Mouse (Mus musculus): ENCODE measurements around the gene Gm49361. TPM values are rescaled to one million over a fixed set of nuclear protein-coding genes. Genes with fewer than 3 reads are reported as not detected.

Gene Gm49361
- total and polyA plus RNA-seq, 2 experiments from 2014 or later = not detected

GRCm38 (mm10) chr14:57716601-57717245 is 29.2 kb downstream of the Gm49361 start:
- Histone ChIP-seq H3K27ac (ENCODE audit: low read depth) (no peak overlapping the region), H3K9me3 (replicated peaks; ENCODE audit: control insufficient read depth, low read length) (no peaks in the 10 kb centered on the region), H3K9ac (replicated peaks; ENCODE audit: low read depth, low read length) (no peak overlapping the region), H3K36me3 (replicated peaks; ENCODE audit: control insufficient read depth, insufficient read depth, low read length) (peaks cover 15% of the 10 kb centered on the region), H3K4me2 (ENCODE audit: low read depth, low read length) (no peak overlapping the region), H3K4me3 (ENCODE audit: low read depth, low read length) (no peak overlapping the region), H3K27me3 (ENCODE audit: control insufficient read depth, insufficient read depth, low read length) (no peaks in the 10 kb centered on the region), H3K4me1 (ENCODE audit: control insufficient read depth, insufficient read depth) (peaks cover 4% of the 10 kb centered on the region; the same call in 1 of the 2 replicates)
- WGBS = 86% methylated on average over 4 of the region's 4 CpGs
- DNase-seq (ENCODE audit: low spot score) (no peak), ATAC-seq (ENCODE audit: insufficient read depth, low read depth) (no peak)
- TF ChIP-seq CTCF (IDR thresholded peaks at IDR 0.05; ENCODE audit: low read depth) = no peak
- TF ChIP-seq EP300 (IDR thresholded peaks at IDR 0.05; ENCODE audit: low read depth) = no peak

- peaks cover 25% of the 10 kb centered on the region for H3K4me1 ChIP-seq (ENCODE audit: control insufficient read depth, insufficient read depth)
- no peaks in the 10 kb centered on the region for H3K27me3 ChIP-seq (ENCODE audit: control insufficient read depth, insufficient read depth, low read length)
- no peak for ATAC-seq (ENCODE audit: insufficient read depth, low read depth)
- peaks cover 13% of the 10 kb centered on the region for H3K36me3 ChIP-seq (replicated peaks; ENCODE audit: control insufficient read depth, insufficient read depth, low read length)
- H3K4me2 ChIP-seq (ENCODE audit: low read depth, low read length) = no peak overlapping the region
- H3K27ac ChIP-seq (ENCODE audit: low read depth) = no peak overlapping the region
- no peak overlapping the region for H3K9ac ChIP-seq (replicated peaks; ENCODE audit: low read depth, low read length)
- TF ChIP-seq EP300 (IDR thresholded peaks at IDR 0.05; ENCODE audit: low read depth) = no peak
- no peak for TF ChIP-seq CTCF (IDR thresholded peaks at IDR 0.05; ENCODE audit: low read depth)
- no peaks in the 10 kb centered on the region for H3K9me3 ChIP-seq (replicated peaks; ENCODE audit: control insufficient read depth, low read length)
- WGBS = 88% methylated on average over 1 of the region's 1 CpGs
- DNase-seq (ENCODE audit: low spot score) = no peak
- no peak overlapping the region for H3K4me3 ChIP-seq (ENCODE audit: low read depth, low read length)
These were observed 33.0 kb downstream of the Gm49361 start for GRCm38 (mm10) chr14:57712884-57713283.

DNA sequence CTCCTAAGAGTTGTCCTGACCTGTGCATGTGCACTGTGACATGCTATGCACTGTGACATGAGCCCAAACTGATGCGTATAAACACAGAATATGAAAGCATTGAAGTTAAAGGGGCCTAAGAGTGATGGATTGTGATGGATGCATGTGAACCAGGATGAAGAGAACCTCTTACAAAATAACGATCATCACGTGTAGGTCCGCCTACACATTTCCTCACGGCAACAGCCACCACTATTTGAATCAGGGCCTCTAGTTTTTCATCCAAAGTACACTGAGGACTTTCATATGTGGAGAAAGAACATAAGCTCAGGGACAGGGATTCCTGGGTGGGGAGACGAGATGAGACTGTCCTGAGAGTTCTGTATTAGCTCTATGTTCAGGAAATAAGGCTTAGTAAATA is 34.8 kb downstream of the Gm49361 start:
- H3K4me2 ChIP-seq (ENCODE audit: low read depth, low read length) = no peak overlapping the region
- 70% methylated on average over 6 of the region's 6 CpGs for WGBS
- no peaks in the 10 kb centered on the region for H3K9me3 ChIP-seq (replicated peaks; ENCODE audit: control insufficient read depth, low read length)
- no peak for TF ChIP-seq EP300 (IDR thresholded peaks at IDR 0.05; ENCODE audit: low read depth)
- no peak for TF ChIP-seq CTCF (IDR thresholded peaks at IDR 0.05; ENCODE audit: low read depth)
- H3K27me3 ChIP-seq (ENCODE audit: control insufficient read depth, insufficient read depth, low read length) = no peaks in the 10 kb centered on the region
- peaks cover 5% of the 10 kb centered on the region; the same call in 1 of the 2 replicates for H3K36me3 ChIP-seq (replicated peaks; ENCODE audit: control insufficient read depth, insufficient read depth, low read length)
- H3K4me1 ChIP-seq (ENCODE audit: control insufficient read depth, insufficient read depth) = peaks cover 40% of the 10 kb centered on the region
- H3K27ac ChIP-seq (ENCODE audit: low read depth) = no peak overlapping the region
- no peak overlapping the region for H3K4me3 ChIP-seq (ENCODE audit: low read depth, low read length)
- DNase-seq (ENCODE audit: low spot score) (no peak), ATAC-seq (ENCODE audit: insufficient read depth, low read depth) (no peak)
- H3K9ac ChIP-seq (replicated peaks; ENCODE audit: low read depth, low read length) = no peak overlapping the region

DNA sequence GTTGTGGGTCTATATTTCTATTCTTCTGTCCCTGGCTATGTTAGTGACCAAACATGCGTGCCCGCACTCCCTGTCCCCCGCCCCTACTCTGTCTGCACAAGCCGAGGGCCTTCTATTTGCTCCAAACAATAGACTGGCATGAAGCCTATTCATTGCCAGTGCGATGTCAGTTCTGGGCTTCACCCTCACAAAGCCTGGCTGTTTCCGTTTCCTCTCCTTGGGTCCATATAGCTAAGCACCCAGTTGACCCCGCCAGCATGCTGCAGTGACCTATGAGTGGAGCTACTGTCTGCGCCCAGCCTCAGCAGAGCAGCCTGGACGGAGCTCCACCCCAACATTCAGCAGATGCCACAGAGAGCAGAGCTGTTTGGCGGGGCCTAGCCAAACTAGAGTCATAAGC is 36.7 kb downstream of the Gm49361 start:
- no peak overlapping the region for H3K4me3 ChIP-seq (ENCODE audit: low read depth, low read length)
- H3K4me1 ChIP-seq (ENCODE audit: control insufficient read depth, insufficient read depth) = peaks cover 40% of the 10 kb centered on the region
- ATAC-seq (ENCODE audit: insufficient read depth, low read depth) = peak; percentile 82
- peaks cover 19% of the 10 kb centered on the region for H3K36me3 ChIP-seq (replicated peaks; ENCODE audit: control insufficient read depth, insufficient read depth, low read length)
- H3K27ac ChIP-seq (ENCODE audit: low read depth) = peak overlapping the region; percentile 86
- WGBS = 27% methylated on average over 10 of the region's 10 CpGs
- DNase-seq (ENCODE audit: low spot score) = peak; percentile 80
- H3K9ac ChIP-seq (replicated peaks; ENCODE audit: low read depth, low read length) = 0 out of 2 replicates have a peak overlapping the region, but pooled peaks have one; percentile 39
- no peak for TF ChIP-seq CTCF (IDR thresholded peaks at IDR 0.05; ENCODE audit: low read depth)
- TF ChIP-seq EP300 (IDR thresholded peaks at IDR 0.05; ENCODE audit: low read depth) = no peak
- H3K4me2 ChIP-seq (ENCODE audit: low read depth, low read length) = peak overlapping the region; percentile 40
- no peaks in the 10 kb centered on the region for H3K27me3 ChIP-seq (ENCODE audit: control insufficient read depth, insufficient read depth, low read length)
- H3K9me3 ChIP-seq (replicated peaks; ENCODE audit: control insufficient read depth, low read length) = no peaks in the 10 kb centered on the region

GRCm38 (mm10) chr14:57708580-57708979 is 37.3 kb downstream of the Gm49361 start:
- Histone ChIP-seq H3K36me3 (replicated peaks; ENCODE audit: control insufficient read depth, insufficient read depth, low read length) (peaks cover 23% of the 10 kb centered on the region), H3K4me1 (ENCODE audit: control insufficient read depth, insufficient read depth) (peaks cover 40% of the 10 kb centered on the region), H3K4me2 (ENCODE audit: low read depth, low read length) (peak overlapping the region; percentile 40), H3K27ac (ENCODE audit: low read depth) (peak overlapping the region; percentile 86), H3K27me3 (ENCODE audit: control insufficient read depth, insufficient read depth, low read length) (no peaks in the 10 kb centered on the region), H3K9me3 (replicated peaks; ENCODE audit: control insufficient read depth, low read length) (no peaks in the 10 kb centered on the region), H3K4me3 (ENCODE audit: low read depth, low read length) (no peak overlapping the region), H3K9ac (replicated peaks; ENCODE audit: low read depth, low read length) (no peak overlapping the region)
- WGBS = 43% methylated on average over 7 of the region's 7 CpGs
- ATAC-seq (ENCODE audit: insufficient read depth, low read depth) (no peak), DNase-seq (ENCODE audit: low spot score) (no peak)
- TF ChIP-seq EP300 (IDR thresholded peaks at IDR 0.05; ENCODE audit: low read depth) (no peak), CTCF (IDR thresholded peaks at IDR 0.05; ENCODE audit: low read depth) (no peak)
